Mouse (Mus musculus): Measurements from ENCODE around the gene Eif3k.

- TF ChIP-seq CTCF (IDR thresholded peaks at IDR 0.05; ENCODE audit: low read depth, low read length) (no peak), GATA1 (IDR thresholded peaks at IDR 0.05; ENCODE audit: borderline replicate concordance, low read length) (no peak), GATA2 (IDR thresholded peaks at IDR 0.05; ENCODE audit: borderline replicate concordance, low read depth, low read length) (no peak), TAL1 (conservative IDR thresholded peaks at IDR 0.05; ENCODE audit: low read depth, low read length) (no peak)
These were observed 11.7 kb upstream of the Eif3k start for GRCm38 (mm10) chr7:28993402-28993801.

All from G1E (cell line).